Mouse (Mus musculus): ENCODE measurements around the gene Srp9.

GRCm38 (mm10) chr1:182087753-182088633 lies 36.5 kb upstream of the Srp9 start:
- TF ChIP-seq CTCF (IDR thresholded peaks at IDR 0.05; ENCODE audit: low read depth, low read length) (no peak), POLR2AphosphoS5 (IDR thresholded peaks at IDR 0.05; ENCODE audit: insufficient replicate concordance, low read depth, low read length) (no peak), GATA2 (IDR thresholded peaks at IDR 0.05; ENCODE audit: borderline replicate concordance, low read depth, low read length) (no peak), GATA1 (IDR thresholded peaks at IDR 0.05; ENCODE audit: borderline replicate concordance, low read length) (no peak)

All from G1E (cell line).